Mouse (Mus musculus): ENCODE results near the gene Zfp872. TPM values are rescaled to one million over a fixed set of nuclear protein-coding genes. Genes with fewer than 3 reads are reported as not detected.

The Zfp872 gene
- total and polyA plus RNA-seq, 2 experiments from 2014 or later = 0.26 to 0.33 TPM

DNA sequence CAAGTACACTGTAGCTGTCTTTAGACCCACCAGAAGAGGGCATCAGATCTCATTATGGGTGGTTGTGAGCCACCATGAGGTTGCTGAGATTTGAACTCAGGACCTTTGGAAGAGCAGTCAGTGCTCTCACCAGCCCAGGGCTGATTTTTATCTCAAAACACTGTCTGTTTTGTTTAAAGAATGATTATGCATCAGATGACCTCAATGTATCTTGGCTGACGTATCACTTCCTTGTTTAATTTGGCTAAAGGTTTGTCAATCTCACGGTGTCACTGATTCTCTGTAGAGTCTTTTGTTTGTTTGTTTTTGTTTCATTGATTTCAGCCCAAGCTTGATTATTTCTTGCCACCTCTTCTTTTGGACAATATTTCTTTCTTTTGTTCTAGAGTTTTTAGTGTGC lies 36.9 kb upstream of the Zfp872 start:
- Histone ChIP-seq H3K36me3 (ENCODE audit: insufficient read depth, low read length) (no peaks in the 10 kb centered on the region), H3K9ac (replicated peaks; ENCODE audit: low read length) (no peak overlapping the region), H3K4me3 (ENCODE audit: low read length) (no peak overlapping the region), H3K27me3 (ENCODE audit: insufficient read depth, low read length) (no peaks in the 10 kb centered on the region), H3K4me2 (ENCODE audit: low read depth, low read length) (no peak overlapping the region), H3K4me1 (ENCODE audit: insufficient read depth, low read length) (no peaks in the 10 kb centered on the region), H3K27ac (no peak overlapping the region), H3K9me3 (ENCODE audit: low read length) (no peaks in the 10 kb centered on the region)
- ATAC-seq (no peak), DNase-seq (ENCODE audit: low spot score) (no peak)
- 79% methylated on average over 2 of the region's 2 CpGs for WGBS
- TF ChIP-seq CTCF (IDR thresholded peaks at IDR 0.05; ENCODE audit: low read depth) = no peak

DNA sequence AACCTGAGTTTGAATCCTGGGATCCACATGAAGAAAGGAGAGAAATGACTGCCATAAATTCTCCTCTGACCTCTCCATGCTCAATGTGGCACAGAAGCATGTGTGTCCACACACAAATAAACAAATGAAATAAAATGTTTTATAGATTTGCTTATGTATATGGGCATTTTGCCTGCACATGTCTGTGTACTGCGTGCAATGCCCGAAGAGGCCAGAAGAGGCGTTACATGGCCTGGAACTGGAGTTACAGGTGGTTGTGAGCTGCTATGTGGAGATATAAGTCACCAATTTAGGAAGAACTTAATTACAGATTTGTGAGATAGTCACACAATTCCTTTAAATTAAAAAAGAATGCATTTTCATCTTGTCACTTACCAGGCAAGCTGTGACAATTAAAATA lies 34.1 kb upstream of the Zfp872 start:
- TF ChIP-seq CTCF (IDR thresholded peaks at IDR 0.05; ENCODE audit: low read depth) = peak; percentile 34; the same call in 1 of the 2 replicates
- H3K9me3 ChIP-seq (ENCODE audit: low read length) = no peaks in the 10 kb centered on the region
- no peak overlapping the region for H3K27ac ChIP-seq
- DNase-seq (ENCODE audit: low spot score) (no peak), ATAC-seq (no peak)
- no peaks in the 10 kb centered on the region for H3K27me3 ChIP-seq (ENCODE audit: insufficient read depth, low read length)
- 92% methylated on average over 3 of the region's 3 CpGs for WGBS
- H3K4me3 ChIP-seq (ENCODE audit: low read length) = no peak overlapping the region
- H3K36me3 ChIP-seq (ENCODE audit: insufficient read depth, low read length) = no peaks in the 10 kb centered on the region
- H3K4me2 ChIP-seq (ENCODE audit: low read depth, low read length) = no peak overlapping the region
- no peak overlapping the region for H3K9ac ChIP-seq (replicated peaks; ENCODE audit: low read length)
- 0 out of 2 replicates have a peak, but pooled peaks cover 3% of the 10 kb centered on the region for H3K4me1 ChIP-seq (ENCODE audit: insufficient read depth, low read length)

DNA sequence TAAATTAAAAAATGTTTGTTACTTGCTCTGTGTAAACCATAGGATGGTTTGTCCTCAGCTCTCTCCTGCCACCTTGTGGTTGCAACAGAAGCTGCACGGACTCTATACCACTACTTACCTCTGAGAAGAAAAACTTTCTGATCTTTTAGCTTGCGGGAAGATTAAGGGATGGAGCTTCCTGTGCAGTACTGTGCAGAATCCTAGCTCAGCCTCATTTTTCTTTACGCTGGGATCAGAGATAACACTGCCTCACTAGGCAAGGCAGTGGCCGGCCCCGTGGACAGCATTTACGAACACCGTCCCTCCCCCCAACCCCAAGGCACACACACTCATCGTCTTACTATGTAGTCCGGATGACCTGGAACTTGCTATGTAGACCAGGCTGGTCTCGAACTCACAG lies 32.3 kb upstream of the Zfp872 start:
- DNase-seq (ENCODE audit: low spot score) = peak; percentile 86
- Histone ChIP-seq H3K4me2 (ENCODE audit: low read depth, low read length) (peak overlapping the region; percentile 34; the same call in 1 of the 2 replicates), H3K9me3 (ENCODE audit: low read length) (no peaks in the 10 kb centered on the region), H3K4me3 (ENCODE audit: low read length) (no peak overlapping the region), H3K27me3 (ENCODE audit: insufficient read depth, low read length) (no peaks in the 10 kb centered on the region), H3K36me3 (ENCODE audit: insufficient read depth, low read length) (no peaks in the 10 kb centered on the region), H3K4me1 (ENCODE audit: insufficient read depth, low read length) (0 out of 2 replicates have a peak, but pooled peaks cover 3% of the 10 kb centered on the region), H3K9ac (replicated peaks; ENCODE audit: low read length) (no peak overlapping the region), H3K27ac (no peak overlapping the region)
- TF ChIP-seq CTCF (IDR thresholded peaks at IDR 0.05; ENCODE audit: low read depth) = peak; percentile 82
- 24% methylated on average over 10 of the region's 10 CpGs for WGBS
- ATAC-seq = 0 out of 2 replicates have a peak, but pooled peaks have one; percentile 6

DNA sequence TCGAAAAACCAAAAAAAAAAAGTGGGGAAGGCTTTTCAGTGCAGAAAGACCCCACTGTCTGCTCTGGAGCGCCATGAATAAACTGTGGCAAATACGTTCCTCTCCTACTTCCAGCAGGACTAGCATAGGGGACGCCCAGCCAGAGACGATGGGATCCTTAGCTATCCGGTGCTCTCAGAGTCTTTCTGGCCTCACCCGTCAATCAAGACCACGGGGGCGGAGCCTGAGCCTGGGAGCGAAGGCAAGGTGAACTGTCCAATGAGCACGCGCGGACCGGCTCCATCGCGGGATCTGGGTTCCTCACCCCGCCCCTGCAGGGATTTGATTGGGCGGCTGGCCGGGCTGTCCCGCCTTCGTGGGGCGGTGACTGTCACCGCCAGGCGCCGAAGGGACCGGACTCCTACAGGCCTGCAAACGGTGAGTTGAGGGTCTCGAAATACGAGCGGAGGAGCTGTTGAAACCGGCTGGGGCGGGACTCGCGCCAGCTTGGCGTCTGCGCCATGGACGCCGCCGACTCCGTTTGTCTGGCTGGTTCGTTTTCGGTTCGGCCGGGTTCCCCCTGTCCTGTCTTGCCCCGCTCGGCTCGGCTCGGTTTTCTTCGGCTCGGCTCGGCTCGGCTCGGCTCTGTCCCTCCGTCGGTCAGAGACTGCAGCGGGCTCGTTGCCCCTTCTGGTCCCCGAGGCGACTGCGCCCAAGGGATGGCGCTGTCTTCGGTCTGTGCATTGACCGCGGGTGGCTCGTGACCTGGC lies 31.2 kb upstream of the Zfp872 start, which contains the start of gene Pigyl:
TSS of gene Pigyl (plus strand) at position 350 of the 749 bp plus-strand sequence.
- Histone ChIP-seq H3K36me3 (ENCODE audit: insufficient read depth, low read length) (no peaks in the 10 kb centered on the region), H3K4me1 (ENCODE audit: insufficient read depth, low read length) (0 out of 2 replicates have a peak, but pooled peaks cover 3% of the 10 kb centered on the region), H3K27me3 (ENCODE audit: insufficient read depth, low read length) (no peaks in the 10 kb centered on the region), H3K27ac (peak within 1 kb of the TSS; percentile 96), H3K4me3 (ENCODE audit: low read length) (peak within 1 kb of the TSS; percentile 71), H3K9me3 (ENCODE audit: low read length) (no peaks in the 10 kb centered on the region), H3K4me2 (ENCODE audit: low read depth, low read length) (peak within 1 kb of the TSS; percentile 64), H3K9ac (replicated peaks; ENCODE audit: low read length) (peak within 1 kb of the TSS; percentile 81)
- under 1% methylated on average over 60 of the region's 65 CpGs for WGBS
- peak; percentile 99 for DNase-seq (ENCODE audit: low spot score)
- ATAC-seq = peak; percentile 99
- peak; percentile 59 for TF ChIP-seq CTCF (IDR thresholded peaks at IDR 0.05; ENCODE audit: low read depth)

DNA sequence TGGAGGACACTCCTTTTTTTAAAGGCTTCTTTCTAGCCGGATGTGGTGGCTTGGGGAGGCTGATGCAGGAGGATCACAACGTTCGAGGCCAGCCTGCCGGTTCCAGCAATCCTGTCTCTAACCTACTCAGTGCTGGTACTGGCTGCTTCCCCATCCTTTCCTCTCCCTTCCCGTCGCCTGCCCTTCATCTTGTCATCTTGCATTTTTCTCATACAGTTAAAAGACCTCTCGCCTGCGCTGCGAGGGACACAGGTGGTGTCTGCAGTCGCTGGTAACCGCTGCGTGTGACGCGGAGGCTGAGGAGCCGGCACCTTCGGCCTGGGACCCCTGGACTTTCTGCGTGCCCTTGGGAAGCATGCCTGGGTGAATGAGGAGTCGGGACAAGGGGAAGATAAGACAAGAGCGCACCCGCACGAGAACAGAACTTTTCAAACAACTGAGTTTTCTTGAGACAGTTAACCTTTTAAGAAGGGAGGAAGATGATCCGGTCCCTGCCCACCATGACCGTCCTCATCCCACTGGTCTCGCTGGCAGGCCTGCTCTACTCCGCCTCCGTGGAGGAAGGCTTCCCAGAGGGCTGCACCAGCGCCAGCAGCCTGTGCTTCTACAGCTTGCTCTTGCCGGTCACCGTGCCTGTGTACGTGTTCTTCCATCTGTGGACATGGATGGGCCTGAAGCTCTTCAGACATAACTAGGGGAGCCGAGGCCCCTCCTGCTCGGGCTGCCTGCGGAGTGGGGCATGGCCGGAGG lies 30.2 kb upstream of the Zfp872 start:
- ATAC-seq = no peak
- TF ChIP-seq CTCF (IDR thresholded peaks at IDR 0.05; ENCODE audit: low read depth) = no peak
- 0 out of 2 replicates have a peak, but pooled peaks cover 3% of the 10 kb centered on the region for H3K4me1 ChIP-seq (ENCODE audit: insufficient read depth, low read length)
- peak overlapping the region; percentile 81 for H3K9ac ChIP-seq (replicated peaks; ENCODE audit: low read length)
- peak overlapping the region; percentile 64 for H3K4me2 ChIP-seq (ENCODE audit: low read depth, low read length)
- no peak for DNase-seq (ENCODE audit: low spot score)
- no peaks in the 10 kb centered on the region for H3K27me3 ChIP-seq (ENCODE audit: insufficient read depth, low read length)
- peak overlapping the region; percentile 71 for H3K4me3 ChIP-seq (ENCODE audit: low read length)
- no peaks in the 10 kb centered on the region for H3K36me3 ChIP-seq (ENCODE audit: insufficient read depth, low read length)
- peak overlapping the region; percentile 96; the same call in 1 of the 2 replicates for H3K27ac ChIP-seq
- WGBS = 64% methylated on average over 34 of the region's 34 CpGs
- H3K9me3 ChIP-seq (ENCODE audit: low read length) = no peaks in the 10 kb centered on the region

DNA sequence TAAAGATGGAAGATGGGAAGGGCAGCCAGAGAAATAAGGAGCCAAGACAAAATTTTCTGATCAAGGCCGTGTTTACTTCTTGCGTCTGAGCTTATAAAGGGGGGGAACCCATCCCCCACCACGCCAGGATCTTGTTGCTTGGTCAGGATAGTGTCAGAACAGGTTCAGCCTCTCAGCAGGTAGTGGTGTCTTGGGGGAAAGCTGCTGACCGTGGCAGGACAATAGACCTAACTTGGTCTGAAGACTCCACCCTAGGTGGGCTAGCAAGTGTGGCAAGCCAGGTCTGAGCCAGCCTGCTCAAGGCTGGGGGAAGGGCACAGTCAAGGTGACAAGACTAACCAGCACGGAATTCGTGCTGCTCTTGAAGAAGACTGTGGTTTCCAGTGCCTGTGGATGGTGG lies 26.6 kb upstream of the Zfp872 start:
- ATAC-seq (no peak), DNase-seq (ENCODE audit: low spot score) (no peak)
- Histone ChIP-seq H3K4me3 (ENCODE audit: low read length) (no peak overlapping the region), H3K9me3 (ENCODE audit: low read length) (no peaks in the 10 kb centered on the region), H3K4me1 (ENCODE audit: insufficient read depth, low read length) (peaks cover 7% of the 10 kb centered on the region; the same call in 1 of the 2 replicates), H3K27ac (no peak overlapping the region), H3K27me3 (ENCODE audit: insufficient read depth, low read length) (no peaks in the 10 kb centered on the region), H3K36me3 (ENCODE audit: insufficient read depth, low read length) (no peaks in the 10 kb centered on the region), H3K9ac (replicated peaks; ENCODE audit: low read length) (no peak overlapping the region), H3K4me2 (ENCODE audit: low read depth, low read length) (no peak overlapping the region)
- WGBS = 37% methylated on average over 6 of the region's 6 CpGs
- TF ChIP-seq CTCF (IDR thresholded peaks at IDR 0.05; ENCODE audit: low read depth) = no peak

Measured in hindbrain, postnatal 0 days (tissue).